In the genomic region with DNA sequence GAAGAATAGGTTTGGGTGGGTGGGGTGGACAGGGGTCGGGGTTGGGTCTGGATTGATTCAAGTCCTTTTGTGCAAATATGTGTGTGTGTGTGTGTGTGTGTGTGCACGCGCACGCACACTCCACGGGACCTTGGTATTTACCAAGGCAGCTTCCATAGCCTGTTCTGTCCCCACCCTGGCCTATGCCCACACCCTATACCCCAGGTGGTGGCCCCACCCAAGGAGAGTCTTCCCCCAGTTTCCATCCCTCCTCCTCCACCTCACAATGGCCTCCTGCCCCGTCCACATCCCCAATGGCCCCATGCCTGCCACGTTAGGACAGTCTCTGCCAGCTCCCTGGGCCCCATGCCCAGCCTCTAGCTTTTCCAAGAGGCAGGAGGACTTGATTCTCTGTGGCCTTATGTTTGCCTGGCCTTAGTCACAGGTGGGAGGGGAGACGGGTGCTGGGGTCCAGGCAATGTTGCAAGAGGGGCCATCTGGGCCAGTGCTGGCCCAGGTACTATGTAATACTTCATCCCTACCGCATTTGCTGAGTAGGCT, we compare ENCODE assay signal across 16 mouse cellular contexts. TPM values are rescaled to one million over a fixed set of nuclear protein-coding genes. Genes with fewer than 3 reads are reported as not detected.
DNase-seq lines count a peak whose midpoint lies in the region; ATAC-seq lines count a peak whose summit lies in the region.
"Had no signal": no experiment of that assay in that cellular context is flagged by ENCODE, and none has a peak within 500 bp of the region (broad histone marks: within the 10 kb centered on the region; RNA-seq: fewer than 3 reads in every experiment).

No protein-coding gene starts in this region.

- no peak for ATAC-seq in CD4-positive, CD25-positive, alpha-beta regulatory T cell, adult 4 months
- ATAC-seq: midbrain, embryonic 16.5 days had no signal

- intact Hi-C loops in heart, postnatal 14 days (cut with DNase I) = no loop called here

- DNase-seq in heart, postnatal 14 days = peak; percentile 39 to 44
- DNase-seq in heart, adult 8-10 months (ENCODE audit: low spot score) = no peak
- DNase-seq in Muller cell, postnatal 12 days (ENCODE audit: inconsistent ontology term) = peak; percentile 44
- DNase-seq in adrenal gland, postnatal 36 days = peak; percentile 26 to 50
- peak; percentile 92 to 96 for DNase-seq in cerebellum, postnatal 25 days
- no peak for DNase-seq in T-cell, adult 2 months (ENCODE audit: low spot score)
- DNase-seq: kidney, postnatal 10 days; lung, postnatal 10 days; thymus, postnatal 25 days had no signal

RNA-seq across cellular contexts. Expression of a gene that starts 7.6 kb away (rescaled TPM):
- total RNA-seq in heart, postnatal 14 days (2021) = not detected
- not detected for total RNA-seq in heart, adult 8-10 months (2022)
- under 1 TPM in 1 of 2 experiments, not detected in 1; 0.16 TPM for total RNA-seq in adrenal gland, postnatal 36 days (2021)
- not detected for polyA plus RNA-seq in CD4-positive, CD25-positive, alpha-beta regulatory T cell, adult 4 months (2017; shearing (Covaris generic))
- total RNA-seq: gastrocnemius, postnatal 36 days; hematopoietic stem cell, adult 5-6 weeks; neutrophil, adult 5-6 weeks had no signal
- polyA plus RNA-seq: erythroblast, embryonic 14.5 days; liver, embryonic 11.5 days had no signal

Comparison
In these comparisons a context has a peak if more than half of its experiments do, and no peak if none do; other contexts are left out.
1. DNase-seq: peak in heart, postnatal 14 days (2 of 2), Muller cell, postnatal 12 days (single experiment), adrenal gland, postnatal 36 days (2 of 2) and cerebellum, postnatal 25 days (2 of 2); none in heart, adult 8-10 months (single experiment) and T-cell, adult 2 months (single experiment).